Mouse (Mus musculus) ES-E14 (cell line): ENCODE measurements at regions not wholly inside any gene's neighbourhood (a gene's known extent, or its start where the extent isn't known, plus 50 kb on each side); places are given as distances from the start of the nearest gene placed in this dataset.
"Not testable (repeated sequence)": the region's sequence is repeated elsewhere in the genome, so short reads cannot be mapped to it uniquely, and the experiment has no call there.

Experiments
- DNase-seq: peaks from one replicate; pipeline ENCODE4 v3.0.0-alpha.2; 2013; ENCODE audit warnings: low read depth, low spot score
- H3K27ac ChIP-seq: 2 replicates; pipeline ENCODE4 v1.5.1; 2012; ENCODE audit warnings: low read depth, mild to moderate bottlenecking, low read length, moderate library complexity, mixed read lengths; ENCODE audit not compliant: poor library complexity, insufficient read depth, severe bottlenecking
- H3K36me3 ChIP-seq: 2 replicates; pipeline ENCODE4 v1.6.1; 2012; ENCODE audit warnings: mild to moderate bottlenecking, low read length, moderate library complexity, mixed read lengths; ENCODE audit not compliant: control insufficient read depth, poor library complexity, insufficient read depth, severe bottlenecking
- H3K4me1 ChIP-seq, 2 experiments: fragments of 150-350 bp in 1 of 2; sonication (generic) in 1 of 2; 2 replicates each; pipeline ENCODE4 v1.6.1; 2012; ENCODE audit warnings: low read length in 2 of 2, mild to moderate bottlenecking in 1 of 2, mixed read lengths in 1 of 2; ENCODE audit not compliant: control insufficient read depth in 2 of 2, insufficient read depth in 2 of 2, poor library complexity in 1 of 2
- H3K4me3 ChIP-seq, 2 experiments: fragments of 150-350 bp in 1 of 2; sonication (generic) in 1 of 2; 2 replicates each; pipeline ENCODE4 v1.5.1; 2012; ENCODE audit warnings: low read length in 2 of 2, low read depth in 1 of 2, mild to moderate bottlenecking in 1 of 2, mixed read lengths in 1 of 2; ENCODE audit not compliant: insufficient read depth in 1 of 2, poor library complexity in 1 of 2, severe bottlenecking in 1 of 2
- H3K9ac ChIP-seq: 2 replicates; pipeline ENCODE4 v1.6.1; 2012; ENCODE audit warnings: low read depth, mild to moderate bottlenecking, low read length, mixed read lengths; ENCODE audit not compliant: poor library complexity, insufficient read depth, severe bottlenecking
- H3K9me3 ChIP-seq: fragments of 150-350 bp; sonication (generic); 2 replicates; pipeline ENCODE4 v1.6.1; 2012; ENCODE audit warnings: low read depth, mild to moderate bottlenecking, low read length; ENCODE audit not compliant: control insufficient read depth, insufficient read depth
- CHD2 ChIP-seq: IDR thresholded peaks from 2 replicates; pipeline ENCODE4 v1.6.1; 2014; ENCODE audit warnings: mild to moderate bottlenecking, low read depth, low read length, inconsistent platforms
- HCFC1 ChIP-seq: IDR thresholded peaks from 2 replicates; pipeline ENCODE4 v1.6.1; 2012; ENCODE audit warnings: low read length, inconsistent platforms, borderline replicate concordance; ENCODE audit not compliant: insufficient read depth
- MAFK ChIP-seq: IDR thresholded peaks from 2 replicates; pipeline ENCODE4 v1.6.1; 2014; ENCODE audit warnings: mild to moderate bottlenecking, low read depth, low read length, inconsistent platforms; ENCODE audit not compliant: insufficient read depth
- ZC3H11A ChIP-seq: IDR thresholded peaks from 2 replicates; pipeline ENCODE4 v1.6.1; 2012; ENCODE audit warnings: low read depth, mild to moderate bottlenecking, inconsistent platforms, low read length, borderline replicate concordance
- ZNF384 ChIP-seq: IDR thresholded peaks from 2 replicates; pipeline ENCODE4 v1.6.1; 2012; ENCODE audit warnings: low read depth, low read length, inconsistent platforms
- in situ Hi-C, 2 experiments: fragments of 600-800 bp; cut with MboI; formaldehyde crosslinking; loops; one replicate each; pipeline ENCODE4 v1.15.1; 2025; ENCODE audit warnings: low sequenced_read_pairs in 2 of 2, inconsistent platforms in 1 of 2; ENCODE audit not compliant: unreplicated experiment in 2 of 2

- H3K4me1 ChIP-seq, in situ Hi-C loops, H3K9me3 ChIP-seq, H3K36me3 ChIP-seq: not testable (repeated sequence)
- H3K9ac ChIP-seq = peak overlapping the region; percentile 53
- peak overlapping the region; percentile 53; the same call in 1 of the 2 replicates for H3K27ac ChIP-seq
- H3K4me3 ChIP-seq = peak overlapping the region; percentile 52 to 58
- peak; percentile 22 for DNase-seq
Observed at GRCm38 (mm10) chr15:53984006-53984405, 99.3 kb downstream of the Gm7489 start.

- H3K4me3 ChIP-seq = no peak overlapping the region
- H3K36me3 ChIP-seq = no peaks in the 10 kb centered on the region
- no peak for DNase-seq
- no peaks in the 10 kb centered on the region for H3K9me3 ChIP-seq
- no peaks in the 10 kb centered on the region for H3K4me1 ChIP-seq
- no peak overlapping the region for H3K27ac ChIP-seq
- no peak overlapping the region for H3K9ac ChIP-seq
- TF ChIP-seq ZC3H11A = no peak
- no peak for TF ChIP-seq MAFK
- TF ChIP-seq ZNF384 = no peak
- no peak for TF ChIP-seq HCFC1
- in situ Hi-C loops = no loop called here
Observed at GRCm38 (mm10) chr15:53989888-53990287, 105.2 kb downstream of the Gm7489 start.

GRCm38 (mm10) chr15:53995199-53995868 lies 110.6 kb downstream of the Gm7489 start:
- TF ChIP-seq HCFC1 (no peak), CHD2 (no peak), MAFK (no peak), ZC3H11A (no peak), ZNF384 (no peak)
- H3K4me1 ChIP-seq = no peaks in the 10 kb centered on the region
- H3K27ac ChIP-seq = no peak overlapping the region
- in situ Hi-C loops = no loop called here
- H3K9ac ChIP-seq = no peak overlapping the region
- H3K4me3 ChIP-seq = no peak overlapping the region
- H3K36me3 ChIP-seq = no peaks in the 10 kb centered on the region
- H3K9me3 ChIP-seq = no peaks in the 10 kb centered on the region
- DNase-seq = no peak

GRCm38 (mm10) chr15:53998600-53999290 lies 114.0 kb downstream of the Gm7489 start:
- Histone ChIP-seq H3K4me3 (no peak overlapping the region), H3K36me3 (no peaks in the 10 kb centered on the region), H3K4me1 (no peaks in the 10 kb centered on the region), H3K27ac (no peak overlapping the region), H3K9me3 (no peaks in the 10 kb centered on the region), H3K9ac (no peak overlapping the region)
- no peak for DNase-seq
- in situ Hi-C loops = no loop called here
- TF ChIP-seq MAFK (no peak), ZNF384 (no peak), CHD2 (no peak), HCFC1 (no peak), ZC3H11A (no peak)

- in situ Hi-C loops = no loop called here
Observed at GRCm38 (mm10) chr15:54033756-54034155, 149.1 kb downstream of the Gm7489 start.

More at GRCm38 (mm10) chr15:54033756-54034155, 149.1 kb downstream of the Gm7489 start:
- H3K4me3 ChIP-seq = no peak overlapping the region
- H3K27ac ChIP-seq = no peak overlapping the region
- no peak for DNase-seq
- H3K9ac ChIP-seq = no peak overlapping the region
- H3K4me1 ChIP-seq = no peaks in the 10 kb centered on the region
- H3K9me3 ChIP-seq = no peaks in the 10 kb centered on the region
- no peaks in the 10 kb centered on the region for H3K36me3 ChIP-seq
- no peak for TF ChIP-seq ZC3H11A
- no peak for TF ChIP-seq ZNF384
- no peak for TF ChIP-seq MAFK
- TF ChIP-seq HCFC1 = no peak
- no peak for TF ChIP-seq CHD2
